Mouse (Mus musculus): Measurements from ENCODE around the gene Gdf1. TPM values are rescaled to one million over a fixed set of nuclear protein-coding genes. Genes with fewer than 3 reads are reported as not detected.
A peak's percentile ranks its signal among the peaks of the same experiment; 100 is the strongest.

The Gdf1 gene
- total and polyA plus RNA-seq, 3 experiments: 0.14 TPM; not detected in 2

DNA sequence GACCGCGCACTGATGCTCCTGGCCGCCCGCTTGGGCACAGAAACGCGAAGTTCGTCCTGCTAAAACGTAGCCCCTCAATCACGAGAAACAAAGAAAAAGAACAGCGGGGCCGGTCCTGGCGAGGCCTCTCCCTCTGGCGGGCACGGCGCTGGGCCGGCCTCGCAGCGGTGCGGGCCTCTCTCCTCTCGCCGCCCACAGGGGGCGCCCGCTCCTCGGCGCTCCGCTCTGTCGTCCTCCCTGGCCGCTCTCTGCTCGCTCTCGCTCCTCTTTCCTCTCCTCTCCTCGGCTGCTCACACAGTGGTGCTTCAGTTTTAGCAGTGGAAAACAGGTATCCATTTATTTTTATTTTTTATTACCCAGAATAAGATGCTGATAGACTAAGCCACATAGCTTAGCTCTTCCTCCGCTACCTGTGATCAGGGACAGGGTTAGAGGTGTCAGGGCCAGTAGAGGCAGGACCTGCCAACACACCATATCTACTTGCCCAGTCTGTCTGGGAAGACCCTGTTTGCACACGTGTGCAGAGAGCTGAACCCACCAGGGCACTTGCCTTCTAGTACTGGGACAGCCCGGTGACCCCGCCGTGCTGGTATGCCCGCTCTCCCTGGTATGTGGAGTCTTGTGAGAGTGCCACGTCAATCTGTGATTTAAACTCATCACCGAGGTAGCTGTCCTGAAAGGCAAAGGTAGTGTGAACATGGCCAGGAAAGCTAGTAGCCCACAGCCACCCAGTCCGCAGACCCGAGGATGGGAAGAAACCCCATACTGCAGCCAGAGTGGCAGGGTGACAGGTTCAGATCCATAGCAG, 2.7 kb downstream of the Gdf1 start:
- H3K36me3 ChIP-seq (ENCODE audit: control insufficient read depth, insufficient read depth, low read length): no peaks in the 10 kb centered on the region
- intact Hi-C loops (cut with DNase I): no loop called here

DNA sequence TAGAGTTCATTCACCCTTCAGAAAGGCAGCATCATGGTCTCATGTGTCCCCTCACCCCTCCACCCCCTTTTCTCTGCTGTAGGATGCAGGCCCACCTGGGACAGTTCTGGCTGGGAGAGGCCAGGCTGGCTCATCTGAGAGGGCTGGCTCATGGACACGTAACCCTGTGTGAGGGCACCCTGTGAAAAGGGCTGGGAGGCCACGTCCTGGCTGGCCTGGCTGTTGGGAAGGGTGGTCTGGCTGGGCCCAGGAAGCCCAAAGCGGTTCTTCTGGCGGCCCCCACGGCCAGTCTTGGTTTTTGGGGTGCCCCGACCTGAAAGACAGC, 3.2 kb downstream of the Gdf1 start:
- WGBS: 94% methylated on average over 6 of the region's 6 CpGs
- no peak for DNase-seq
- no peaks in the 10 kb centered on the region for H3K27me3 ChIP-seq (ENCODE audit: control insufficient read depth, insufficient read depth, low read length)
- no peaks in the 10 kb centered on the region for H3K79me2 ChIP-seq (replicated peaks; ENCODE audit: control insufficient read depth, insufficient read depth, low read length)
- TF ChIP-seq POLR2A (IDR thresholded peaks at IDR 0.05; ENCODE audit: insufficient read depth, low read depth, low read length) (no peak), CTCF (IDR thresholded peaks at IDR 0.05) (no peak), EP300 (IDR thresholded peaks at IDR 0.05; ENCODE audit: insufficient read depth, low read depth, low read length) (no peak)
- intact Hi-C loops (cut with DNase I): no loop called here
- H3K4me3 ChIP-seq: no peak overlapping the region
- H3K36me3 ChIP-seq (ENCODE audit: control insufficient read depth, insufficient read depth, low read length): no peaks in the 10 kb centered on the region
- H3K9ac ChIP-seq (ENCODE audit: low read depth, low read length): no peak overlapping the region
- no peak overlapping the region for H3K27ac ChIP-seq
- H3K4me1 ChIP-seq (ENCODE audit: control insufficient read depth, insufficient read depth, low read length): no peaks in the 10 kb centered on the region

More for the DNA sequence above, 2.7 kb downstream of the Gdf1 start:
- Histone ChIP-seq H3K4me1 (ENCODE audit: control insufficient read depth, insufficient read depth, low read length) (no peaks in the 10 kb centered on the region), H3K4me3 (no peak overlapping the region), H3K79me2 (replicated peaks; ENCODE audit: control insufficient read depth, insufficient read depth, low read length) (no peaks in the 10 kb centered on the region), H3K27me3 (ENCODE audit: control insufficient read depth, insufficient read depth, low read length) (no peaks in the 10 kb centered on the region), H3K9ac (ENCODE audit: low read depth, low read length) (no peak overlapping the region), H3K27ac (no peak overlapping the region)
- DNase-seq: peak; percentile 55 to 75
- TF ChIP-seq CTCF (IDR thresholded peaks at IDR 0.05) (peak; percentile 89), POLR2A (IDR thresholded peaks at IDR 0.05; ENCODE audit: insufficient read depth, low read depth, low read length) (no peak), EP300 (IDR thresholded peaks at IDR 0.05; ENCODE audit: insufficient read depth, low read depth, low read length) (no peak)
- 52% methylated on average over 41 of the region's 41 CpGs for WGBS

DNA sequence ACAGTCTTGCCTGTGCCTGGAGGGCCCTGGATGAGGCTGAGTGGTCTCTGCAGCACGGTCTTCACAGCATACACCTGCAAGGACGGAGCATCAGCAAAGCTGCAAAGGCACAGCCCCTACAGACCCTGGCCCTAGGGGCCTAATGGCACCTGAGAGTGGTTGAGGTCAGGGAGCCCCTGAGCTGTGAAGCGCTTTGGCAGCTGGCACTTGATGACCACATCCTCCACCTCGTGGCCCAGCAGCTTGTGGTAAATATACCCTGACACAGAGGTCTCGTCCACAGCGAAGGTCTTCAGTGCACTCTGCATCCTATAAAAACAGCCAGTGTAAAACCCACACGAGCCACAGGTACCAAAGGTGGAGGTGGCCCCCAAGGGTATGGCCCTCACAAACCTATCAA, 9.3 kb downstream of the Gdf1 start:
- Histone ChIP-seq H3K27me3 (ENCODE audit: control insufficient read depth, insufficient read depth, low read length) (no peaks in the 10 kb centered on the region), H3K4me1 (ENCODE audit: control insufficient read depth, insufficient read depth, low read length) (no peaks in the 10 kb centered on the region), H3K4me3 (no peak overlapping the region), H3K27ac (no peak overlapping the region), H3K36me3 (ENCODE audit: control insufficient read depth, insufficient read depth, low read length) (no peaks in the 10 kb centered on the region; the same call in 1 of the 2 replicates), H3K9ac (ENCODE audit: low read depth, low read length) (no peak overlapping the region), H3K79me2 (replicated peaks; ENCODE audit: control insufficient read depth, insufficient read depth, low read length) (peaks cover 6% of the 10 kb centered on the region)
- WGBS: 84% methylated on average over 7 of the region's 7 CpGs
- DNase-seq: no peak
- intact Hi-C loops (cut with DNase I): no loop called here
- TF ChIP-seq EP300 (IDR thresholded peaks at IDR 0.05; ENCODE audit: insufficient read depth, low read depth, low read length) (no peak), CTCF (IDR thresholded peaks at IDR 0.05) (no peak), POLR2A (IDR thresholded peaks at IDR 0.05; ENCODE audit: insufficient read depth, low read depth, low read length) (no peak)

DNA sequence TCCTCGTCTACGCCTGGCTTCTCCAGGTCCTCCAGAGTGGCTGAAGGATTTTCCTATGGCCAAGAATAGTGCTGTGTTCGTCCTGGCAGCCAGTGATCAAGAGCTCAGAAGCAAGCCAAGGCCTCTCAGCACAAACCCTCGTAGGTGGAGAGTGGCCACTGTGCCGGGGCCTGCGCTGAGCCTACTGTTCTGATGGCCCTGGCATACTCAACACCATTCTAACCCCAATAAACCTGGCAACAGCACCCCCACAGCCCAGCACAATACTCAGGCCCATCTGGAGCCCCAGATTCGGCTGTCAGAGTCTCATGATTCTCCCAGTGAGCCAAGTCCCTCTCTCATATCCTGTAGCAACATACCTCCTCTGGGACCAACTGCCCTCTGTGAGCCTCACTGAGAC, 11.0 kb downstream of the Gdf1 start:
- DNase-seq: no peak
- H3K4me3 ChIP-seq: no peak overlapping the region
- 66% methylated on average over 7 of the region's 7 CpGs for WGBS
- H3K9ac ChIP-seq (ENCODE audit: low read depth, low read length): no peak overlapping the region
- H3K27ac ChIP-seq: no peak overlapping the region
- intact Hi-C loops (cut with DNase I): no loop called here
- no peaks in the 10 kb centered on the region; the same call in 1 of the 2 replicates for H3K36me3 ChIP-seq (ENCODE audit: control insufficient read depth, insufficient read depth, low read length)
- no peaks in the 10 kb centered on the region for H3K4me1 ChIP-seq (ENCODE audit: control insufficient read depth, insufficient read depth, low read length)
- peaks cover 8% of the 10 kb centered on the region for H3K79me2 ChIP-seq (replicated peaks; ENCODE audit: control insufficient read depth, insufficient read depth, low read length)
- no peaks in the 10 kb centered on the region for H3K27me3 ChIP-seq (ENCODE audit: control insufficient read depth, insufficient read depth, low read length)
- TF ChIP-seq POLR2A (IDR thresholded peaks at IDR 0.05; ENCODE audit: insufficient read depth, low read depth, low read length) (no peak), CTCF (IDR thresholded peaks at IDR 0.05) (no peak), EP300 (IDR thresholded peaks at IDR 0.05; ENCODE audit: insufficient read depth, low read depth, low read length) (no peak)

DNA sequence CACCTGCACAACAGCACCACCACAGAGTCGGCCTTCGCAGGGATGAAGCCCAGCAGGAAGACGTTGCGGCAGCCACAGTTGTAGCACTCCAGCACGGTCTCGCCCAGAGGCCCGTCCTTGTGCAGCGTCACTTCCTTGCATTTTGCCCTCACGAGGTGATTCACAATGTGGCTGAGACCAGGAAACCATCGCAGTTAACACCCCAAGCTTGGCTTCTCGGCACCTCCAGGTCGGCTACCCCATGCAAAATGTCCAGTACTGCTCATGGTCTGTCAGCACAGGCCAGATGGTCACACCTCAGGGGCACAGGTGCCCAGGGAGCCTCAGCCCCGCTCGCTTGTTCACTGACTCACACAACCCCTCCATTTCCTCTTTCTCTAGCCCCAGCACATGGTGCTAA, 12.4 kb downstream of the Gdf1 start:
- Histone ChIP-seq H3K9ac (ENCODE audit: low read depth, low read length) (no peak overlapping the region), H3K79me2 (replicated peaks; ENCODE audit: control insufficient read depth, insufficient read depth, low read length) (peaks cover 8% of the 10 kb centered on the region), H3K27me3 (ENCODE audit: control insufficient read depth, insufficient read depth, low read length) (no peaks in the 10 kb centered on the region), H3K27ac (no peak overlapping the region), H3K36me3 (ENCODE audit: control insufficient read depth, insufficient read depth, low read length) (no peaks in the 10 kb centered on the region; the same call in 1 of the 2 replicates), H3K4me3 (no peak overlapping the region), H3K4me1 (ENCODE audit: control insufficient read depth, insufficient read depth, low read length) (no peaks in the 10 kb centered on the region)
- 81% methylated on average over 14 of the region's 14 CpGs for WGBS
- TF ChIP-seq EP300 (IDR thresholded peaks at IDR 0.05; ENCODE audit: insufficient read depth, low read depth, low read length) (no peak), CTCF (IDR thresholded peaks at IDR 0.05) (no peak), POLR2A (IDR thresholded peaks at IDR 0.05; ENCODE audit: insufficient read depth, low read depth, low read length) (no peak)
- intact Hi-C loops (cut with DNase I): no loop called here
- no peak for DNase-seq

DNA sequence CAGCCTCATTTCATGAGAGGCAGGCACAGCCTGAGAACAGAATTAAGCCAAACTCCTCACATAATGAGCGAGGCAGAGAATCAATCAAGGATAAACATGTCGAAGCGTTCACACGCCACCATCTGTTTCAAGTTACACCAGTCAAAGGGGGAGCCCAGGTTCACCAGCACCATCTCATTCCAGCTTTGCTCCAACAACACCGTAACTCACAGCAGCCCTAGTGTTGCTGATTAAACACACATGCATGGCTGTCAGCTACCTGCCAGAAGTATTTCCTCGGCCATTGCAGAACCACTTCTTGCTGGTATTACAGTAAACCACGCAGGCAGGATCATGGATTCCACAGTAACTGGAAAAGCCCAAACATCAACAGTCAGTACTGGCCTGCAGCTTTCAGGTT, 13.5 kb downstream of the Gdf1 start:
- intact Hi-C loops (cut with DNase I): no loop called here
- Histone ChIP-seq H3K79me2 (replicated peaks; ENCODE audit: control insufficient read depth, insufficient read depth, low read length) (peaks cover 10% of the 10 kb centered on the region), H3K36me3 (ENCODE audit: control insufficient read depth, insufficient read depth, low read length) (no peaks in the 10 kb centered on the region; the same call in 1 of the 2 replicates), H3K9ac (ENCODE audit: low read depth, low read length) (no peak overlapping the region), H3K27ac (no peak overlapping the region), H3K4me3 (no peak overlapping the region), H3K4me1 (ENCODE audit: control insufficient read depth, insufficient read depth, low read length) (peaks cover 6% of the 10 kb centered on the region), H3K27me3 (ENCODE audit: control insufficient read depth, insufficient read depth, low read length) (no peaks in the 10 kb centered on the region)
- no peak for TF ChIP-seq POLR2A (IDR thresholded peaks at IDR 0.05; ENCODE audit: insufficient read depth, low read depth, low read length)
- no peak for TF ChIP-seq EP300 (IDR thresholded peaks at IDR 0.05; ENCODE audit: insufficient read depth, low read depth, low read length)
- no peak for TF ChIP-seq CTCF (IDR thresholded peaks at IDR 0.05)
- no peak for DNase-seq
- 89% methylated on average over 7 of the region's 7 CpGs for WGBS

Data from heart, adult 2 months (tissue).